Mouse (Mus musculus) thymus, adult 2 months (tissue): ENCODE measurements around the gene Erbb4.

Experiments used
- CTCF ChIP-seq: fragments of 200-500 bp; IDR thresholded peaks from 2 replicates; pipeline ENCODE4 v1.5.1; 2012; ENCODE audit warnings: mild to moderate bottlenecking, control low read depth, low read length, moderate library complexity, borderline replicate concordance; ENCODE audit not compliant: control insufficient read depth, poor library complexity, insufficient read depth; ENCODE audit errors: extremely low read depth
- POLR2A ChIP-seq: fragments of 200-500 bp; IDR thresholded peaks from 2 replicates; pipeline ENCODE4 v1.6.1; 2012; ENCODE audit warnings: mild to moderate bottlenecking, low read length, control low read depth, moderate library complexity; ENCODE audit not compliant: control insufficient read depth, poor library complexity, insufficient read depth; ENCODE audit errors: extremely low read depth

- TF ChIP-seq CTCF (no peak), POLR2A (no peak)
Measured at GRCm38 (mm10) chr1:69023157-69023925, 84.5 kb downstream of the Erbb4 start.
